Mouse (Mus musculus): Measurements from ENCODE around the gene Cacna1g.

DNA sequence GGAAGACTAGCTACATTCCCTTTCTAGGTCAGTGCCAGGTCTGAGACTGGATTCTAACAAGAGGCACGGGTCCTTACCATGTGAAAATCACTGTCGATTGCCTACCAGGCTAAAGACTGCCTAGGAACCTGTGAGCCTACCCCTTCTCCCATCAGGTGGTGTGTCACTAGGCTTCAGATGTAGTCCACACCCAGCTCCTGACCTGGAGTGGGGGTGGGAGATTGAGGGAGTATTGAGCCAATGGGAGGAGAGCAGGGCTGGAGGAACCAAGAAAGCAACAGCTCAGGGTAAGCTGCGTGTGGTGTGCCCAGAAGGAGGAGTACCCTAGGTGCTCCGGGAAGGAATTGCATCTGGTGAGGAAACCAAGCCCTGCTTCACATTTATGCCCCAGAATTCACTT is 60.0 kb downstream of the Cacna1g start:
- TF ChIP-seq CTCF (IDR thresholded peaks at IDR 0.05; ENCODE audit: insufficient read depth, low read depth, low read length) (no peak), POLR2A (IDR thresholded peaks at IDR 0.05; ENCODE audit: insufficient read depth, low read depth, low read length) (no peak)

Measured in olfactory bulb, adult 2 months (tissue).